Mouse (Mus musculus) limb, embryonic 12.5 days (tissue): ENCODE measurements around the gene Slc3a1. TPM values are rescaled to one million over a fixed set of nuclear protein-coding genes. Genes with fewer than 3 reads are reported as not detected.

Source experiments
- ATAC-seq: fragments of 200-750 bp; cut with Nextera tagmentation; 2 replicates; pipeline ENCODE4 v1.8.0; 2017; ENCODE audit warnings: low read depth, moderate TSS enrichment; ENCODE audit not compliant: insufficient number of reproducible peaks, insufficient read depth, low FRiP score, low TSS enrichment
- H3K27ac ChIP-seq: fragments of 300-500 bp; sonication (generic); 2 replicates; pipeline ENCODE4 v1.5.1; 2016; ENCODE audit warnings: mild to moderate bottlenecking, moderate library complexity
- H3K27me3 ChIP-seq: fragments of 300-500 bp; sonication (generic); 2 replicates; pipeline ENCODE4 v1.6.1; 2016; ENCODE audit warnings: mild to moderate bottlenecking, moderate library complexity
- H3K36me3 ChIP-seq: fragments of 300-500 bp; sonication (generic); 2 replicates; pipeline ENCODE4 v1.6.1; 2016; ENCODE audit warnings: mild to moderate bottlenecking, moderate library complexity
- H3K4me1 ChIP-seq: fragments of 300-500 bp; sonication (generic); replicated peaks from 2 replicates; pipeline ENCODE4 v1.6.1; 2016
- H3K4me2 ChIP-seq: fragments of 300-500 bp; sonication (generic); 2 replicates; pipeline ENCODE4 v1.6.1; 2016; ENCODE audit warnings: mild to moderate bottlenecking, moderate library complexity
- H3K4me3 ChIP-seq: fragments of 300-500 bp; sonication (generic); replicated peaks from 2 replicates; pipeline ENCODE4 v1.5.1; 2016; ENCODE audit warnings: mild to moderate bottlenecking
- H3K9ac ChIP-seq: fragments of 300-500 bp; sonication (generic); replicated peaks from 2 replicates; pipeline ENCODE4 v1.6.1; 2016; ENCODE audit warnings: mild to moderate bottlenecking, moderate library complexity
- H3K9me3 ChIP-seq: fragments of 300-500 bp; sonication (generic); 2 replicates; pipeline ENCODE4 v1.6.1; 2016; ENCODE audit warnings: mild to moderate bottlenecking, moderate library complexity
- WGBS: fragments of 180-500 bp; shearing (Covaris S2); methylation state at CpG from one replicate; pipeline ENCODE4 v1.1.7; 2016; 5-methylcytosine and 5-hydroxymethylcytosine counted together
- polyA plus RNA-seq: library from polyadenylated mRNA; unstranded; fragments of >200 nt; fragmentation: Nextera tagmentation; extraction: Ambion mirVana; gene quantifications from 2 replicates; pipeline ENCODE4 v1.2.1, GENCODE M21; 2016

Slc3a1 gene
- polyA plus RNA-seq, 1 experiment from 2014 or later: 0.25 TPM

DNA sequence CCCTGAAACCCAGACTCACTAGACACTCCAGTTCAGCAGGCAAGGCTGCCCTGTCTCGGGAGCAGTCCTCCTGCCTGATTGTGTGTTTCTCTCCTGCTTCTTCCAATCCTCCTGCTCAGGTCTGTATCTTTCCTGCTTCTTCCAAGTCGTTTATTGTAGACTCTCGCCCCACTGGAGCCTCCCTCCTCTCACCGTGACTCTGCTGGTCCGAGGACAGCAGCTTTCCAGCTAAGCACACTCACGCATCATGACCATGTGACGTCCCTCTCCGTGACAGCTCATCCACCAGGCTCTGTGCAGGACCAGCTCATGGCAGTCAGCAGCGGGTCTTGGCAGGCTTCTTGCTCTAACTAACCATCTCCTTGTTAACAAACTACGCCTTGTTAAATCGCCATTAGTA is 5.9 kb downstream of the Slc3a1 start:
- ATAC-seq: no peak
- no peaks in the 10 kb centered on the region for H3K27me3 ChIP-seq
- H3K36me3 ChIP-seq: no peaks in the 10 kb centered on the region
- H3K27ac ChIP-seq: no peak overlapping the region
- no peaks in the 10 kb centered on the region; the same call in 1 of the 2 replicates for H3K4me1 ChIP-seq
- WGBS: 67% methylated on average over 11 of the region's 11 CpGs
- H3K4me3 ChIP-seq: no peak overlapping the region
- H3K9me3 ChIP-seq: no peaks in the 10 kb centered on the region
- no peak overlapping the region for H3K4me2 ChIP-seq
- no peak overlapping the region for H3K9ac ChIP-seq

DNA sequence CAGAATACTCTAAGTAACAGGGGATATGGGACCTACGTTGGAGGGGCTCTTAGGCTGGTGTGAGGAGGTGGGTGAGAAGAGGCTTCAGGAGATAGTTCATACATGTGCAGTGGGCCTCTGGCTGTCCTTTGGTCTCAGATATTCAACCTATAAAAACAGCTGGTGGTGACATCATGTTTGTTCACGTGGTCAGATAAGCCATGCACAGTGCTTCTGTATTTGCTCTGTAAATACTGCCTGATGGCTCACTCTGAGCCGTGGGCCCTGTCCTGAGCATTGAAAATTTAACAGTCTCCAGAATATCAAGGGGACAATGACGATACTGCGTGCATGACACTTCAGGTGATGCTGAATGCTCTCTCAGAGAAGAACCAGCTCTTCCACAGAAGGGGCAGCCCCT is 9.7 kb downstream of the Slc3a1 start:
- no peaks in the 10 kb centered on the region for H3K36me3 ChIP-seq
- ATAC-seq: no peak
- WGBS: 88% methylated on average over 5 of the region's 5 CpGs
- H3K9me3 ChIP-seq: no peaks in the 10 kb centered on the region
- no peaks in the 10 kb centered on the region for H3K27me3 ChIP-seq
- H3K27ac ChIP-seq: no peak overlapping the region
- no peaks in the 10 kb centered on the region for H3K4me1 ChIP-seq
- H3K9ac ChIP-seq: no peak overlapping the region
- no peak overlapping the region for H3K4me2 ChIP-seq
- no peak overlapping the region for H3K4me3 ChIP-seq

DNA sequence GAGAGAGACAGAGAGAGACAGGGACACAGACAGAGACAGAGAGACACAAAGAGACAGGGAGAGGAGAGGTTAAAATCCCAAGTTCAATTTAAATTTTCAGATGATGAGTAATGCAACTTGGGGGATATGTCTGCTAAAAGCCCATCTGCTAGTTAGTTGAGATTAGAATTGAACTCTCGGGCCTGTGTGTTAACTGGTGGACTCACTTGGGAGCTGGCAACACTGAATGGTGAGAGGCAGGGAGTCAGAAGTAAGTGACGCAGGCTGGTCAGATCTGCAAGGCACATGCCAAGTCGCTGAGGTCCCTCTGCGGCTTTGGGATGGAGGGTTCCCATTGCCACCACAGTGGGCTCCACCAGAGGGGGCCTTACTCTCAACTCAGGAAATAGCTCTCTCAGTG is 10.1 kb downstream of the Slc3a1 start:
- Histone ChIP-seq H3K27me3 (no peaks in the 10 kb centered on the region), H3K4me3 (no peak overlapping the region), H3K9me3 (no peaks in the 10 kb centered on the region), H3K27ac (no peak overlapping the region), H3K36me3 (no peaks in the 10 kb centered on the region), H3K9ac (no peak overlapping the region), H3K4me1 (no peaks in the 10 kb centered on the region), H3K4me2 (no peak overlapping the region)
- WGBS: 79% methylated on average over 4 of the region's 4 CpGs
- no peak for ATAC-seq

DNA sequence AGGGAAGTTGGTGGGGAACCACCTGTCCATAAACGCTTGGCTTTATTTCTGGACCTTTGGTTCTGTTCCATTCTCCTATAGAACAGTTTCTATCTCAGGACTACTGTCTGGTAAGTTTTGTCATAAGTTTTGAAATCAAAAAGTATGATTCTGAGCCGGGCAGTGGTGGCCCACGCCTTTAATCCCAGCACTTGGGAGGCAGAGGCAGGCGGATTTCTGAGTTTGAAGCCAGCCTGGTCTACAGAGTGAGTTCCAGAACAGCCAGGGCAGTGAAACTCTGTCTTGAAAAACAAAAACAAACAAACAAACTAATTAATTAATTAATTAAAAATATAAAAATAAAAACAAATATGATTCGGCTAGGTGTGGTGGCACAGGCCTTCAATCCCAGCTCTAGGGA is 10.6 kb downstream of the Slc3a1 start:
- H3K4me3 ChIP-seq: no peak overlapping the region
- ATAC-seq: no peak
- WGBS: 94% methylated on average over 5 of the region's 5 CpGs
- no peaks in the 10 kb centered on the region for H3K27me3 ChIP-seq
- no peak overlapping the region for H3K4me2 ChIP-seq
- H3K27ac ChIP-seq: no peak overlapping the region
- H3K4me1 ChIP-seq: no peaks in the 10 kb centered on the region
- H3K9ac ChIP-seq: no peak overlapping the region
- H3K36me3 ChIP-seq: no peaks in the 10 kb centered on the region
- H3K9me3 ChIP-seq: no peaks in the 10 kb centered on the region

DNA sequence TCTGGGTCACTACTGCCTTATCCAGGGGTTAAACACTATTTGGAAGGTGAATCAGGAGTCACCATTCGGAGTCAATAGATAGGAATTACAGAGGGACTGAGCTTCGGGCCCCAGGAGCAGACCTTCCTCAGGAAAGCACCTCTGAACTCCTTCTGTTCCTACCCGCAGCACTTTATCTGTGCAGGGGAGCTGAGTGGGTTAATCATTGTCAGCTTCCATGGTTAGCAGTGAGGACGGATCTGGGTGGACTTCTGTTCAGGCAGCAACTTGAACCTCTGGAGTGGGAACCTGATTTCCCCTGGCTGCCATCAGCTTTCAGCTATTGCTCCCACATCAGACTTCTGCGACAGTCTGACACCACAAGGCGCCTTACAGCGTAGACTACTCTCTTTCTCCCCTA is 12.7 kb downstream of the Slc3a1 start:
- Histone ChIP-seq H3K27ac (no peak overlapping the region), H3K9me3 (no peaks in the 10 kb centered on the region), H3K36me3 (no peaks in the 10 kb centered on the region), H3K4me1 (no peaks in the 10 kb centered on the region), H3K4me2 (no peak overlapping the region), H3K4me3 (no peak overlapping the region), H3K27me3 (no peaks in the 10 kb centered on the region), H3K9ac (no peak overlapping the region)
- no peak for ATAC-seq
- 78% methylated on average over 7 of the region's 7 CpGs for WGBS

DNA sequence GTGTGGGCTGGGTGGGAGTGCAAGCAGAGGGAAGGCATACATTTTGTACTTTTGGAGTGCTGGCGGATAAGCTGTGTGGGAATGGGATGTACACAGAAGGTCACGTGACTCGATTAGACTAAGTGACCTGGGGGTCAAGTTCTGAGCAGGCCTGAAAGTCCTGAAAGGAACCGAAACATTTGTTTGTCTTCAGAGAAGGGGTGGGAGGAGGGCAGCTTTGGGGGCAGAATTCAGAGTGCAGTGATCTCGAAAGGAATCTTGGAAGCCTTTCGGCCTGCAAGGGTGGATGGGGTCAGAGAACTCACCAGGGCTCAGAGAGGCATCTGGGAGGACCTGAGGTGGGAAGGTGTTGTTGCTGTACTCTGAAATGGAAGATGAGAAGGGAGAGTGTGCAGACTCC is 14.2 kb downstream of the Slc3a1 start:
- no peak overlapping the region for H3K27ac ChIP-seq

DNA sequence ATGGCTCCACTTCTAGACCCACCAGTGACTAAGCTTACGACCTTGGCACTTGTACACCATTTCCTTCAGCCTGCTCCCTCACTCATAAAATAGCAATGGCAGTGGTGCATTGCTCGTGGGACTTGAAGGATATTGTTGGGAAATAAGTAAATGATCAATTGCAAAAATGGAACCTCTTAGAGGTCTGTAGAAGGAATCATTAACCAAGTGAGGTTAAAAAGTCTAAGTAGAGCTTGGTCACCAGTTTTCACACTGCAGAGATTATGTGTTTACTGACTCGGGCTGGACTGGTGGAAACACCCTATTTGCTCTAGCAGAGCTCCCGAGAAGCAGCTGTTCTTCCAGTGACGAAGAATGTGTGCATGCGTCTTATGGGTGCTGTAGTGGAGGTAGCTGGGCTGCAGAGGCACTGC is 15.2 kb downstream of the Slc3a1 start:
- Histone ChIP-seq H3K4me1 (no peaks in the 10 kb centered on the region), H3K4me3 (no peak overlapping the region), H3K4me2 (no peak overlapping the region), H3K36me3 (no peaks in the 10 kb centered on the region), H3K9ac (no peak overlapping the region), H3K9me3 (no peaks in the 10 kb centered on the region), H3K27ac (no peak overlapping the region), H3K27me3 (no peaks in the 10 kb centered on the region)
- 81% methylated on average over 6 of the region's 6 CpGs for WGBS
- ATAC-seq: no peak

More for the DNA sequence above, 14.2 kb downstream of the Slc3a1 start:
- no peaks in the 10 kb centered on the region for H3K9me3 ChIP-seq
- H3K9ac ChIP-seq: no peak overlapping the region
- H3K36me3 ChIP-seq: no peaks in the 10 kb centered on the region
- H3K4me2 ChIP-seq: no peak overlapping the region
- 87% methylated on average over 6 of the region's 6 CpGs for WGBS
- no peak overlapping the region for H3K4me3 ChIP-seq
- no peak for ATAC-seq
- no peaks in the 10 kb centered on the region for H3K4me1 ChIP-seq
- H3K27me3 ChIP-seq: no peaks in the 10 kb centered on the region

DNA sequence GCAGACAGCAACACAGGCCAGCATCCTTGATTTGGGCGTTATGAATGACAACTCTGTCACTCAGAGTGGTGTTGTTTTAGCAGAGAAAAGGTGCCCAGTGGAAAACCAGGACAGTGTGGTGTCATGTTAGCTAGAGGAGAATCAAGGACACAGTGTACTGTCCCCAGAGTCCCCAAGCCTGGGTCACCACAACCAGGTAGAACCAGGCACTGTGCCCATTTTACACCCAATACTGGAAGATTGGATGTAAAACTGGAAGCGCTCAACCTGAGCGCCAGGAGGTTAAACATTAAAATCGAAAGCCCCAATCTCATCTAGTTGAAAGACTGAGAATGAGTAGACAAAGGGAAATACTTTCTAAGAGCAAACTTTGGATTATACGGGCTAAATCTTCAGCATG is 16.3 kb downstream of the Slc3a1 start:
- WGBS: 89% methylated on average over 5 of the region's 5 CpGs
- no peak overlapping the region for H3K4me2 ChIP-seq
- ATAC-seq: no peak
- H3K4me3 ChIP-seq: no peak overlapping the region
- no peaks in the 10 kb centered on the region for H3K4me1 ChIP-seq
- H3K9ac ChIP-seq: no peak overlapping the region
- no peaks in the 10 kb centered on the region for H3K9me3 ChIP-seq
- H3K36me3 ChIP-seq: no peaks in the 10 kb centered on the region
- H3K27ac ChIP-seq: no peak overlapping the region
- no peaks in the 10 kb centered on the region for H3K27me3 ChIP-seq

DNA sequence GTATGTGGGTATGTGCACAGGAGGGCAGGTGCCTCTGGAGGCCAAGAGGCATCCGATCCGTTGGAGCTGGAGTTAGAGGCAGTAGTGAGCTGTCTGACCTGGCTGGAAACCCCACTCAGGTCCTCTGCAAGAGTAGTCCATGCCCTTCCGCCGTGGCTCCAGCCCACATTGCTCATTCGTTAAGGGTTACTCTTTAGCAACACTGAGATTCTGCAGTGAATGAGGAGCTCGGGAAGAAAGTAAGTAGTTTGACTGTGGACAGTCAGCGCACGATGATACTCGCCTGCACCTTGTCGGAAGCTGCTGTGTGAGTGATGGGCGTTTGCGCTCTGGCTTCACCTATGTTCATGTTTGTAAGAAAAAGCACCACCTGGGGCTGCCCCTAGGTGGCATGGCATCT is 17.0 kb downstream of the Slc3a1 start:
- H3K9ac ChIP-seq: no peak overlapping the region
- H3K9me3 ChIP-seq: no peaks in the 10 kb centered on the region
- no peak for ATAC-seq
- 86% methylated on average over 12 of the region's 12 CpGs for WGBS
- no peak overlapping the region for H3K4me2 ChIP-seq
- no peaks in the 10 kb centered on the region for H3K4me1 ChIP-seq
- no peaks in the 10 kb centered on the region for H3K27me3 ChIP-seq
- H3K4me3 ChIP-seq: no peak overlapping the region
- no peak overlapping the region for H3K27ac ChIP-seq
- no peaks in the 10 kb centered on the region for H3K36me3 ChIP-seq

DNA sequence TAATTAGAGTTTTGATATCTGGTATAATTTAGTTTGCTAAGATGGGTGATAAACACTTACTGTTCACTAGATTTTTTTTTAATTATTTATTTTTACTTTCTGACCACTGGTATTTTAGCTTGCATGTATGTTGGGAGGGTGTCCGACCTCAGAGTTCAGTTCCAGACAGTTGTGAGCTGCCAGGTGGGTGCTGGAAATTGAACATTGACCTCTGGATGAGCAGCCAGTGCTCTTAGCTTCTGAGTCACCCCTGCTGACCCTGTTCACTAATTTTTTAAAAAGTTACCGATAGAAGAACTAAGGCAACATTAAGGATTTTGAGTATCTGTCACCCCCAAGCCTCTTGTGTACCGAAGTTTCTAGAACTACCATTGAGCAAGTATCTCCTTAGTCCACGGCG is 20.2 kb downstream of the Slc3a1 start:
- Histone ChIP-seq H3K4me3 (no peak overlapping the region), H3K4me2 (no peak overlapping the region), H3K36me3 (no peaks in the 10 kb centered on the region), H3K9ac (no peak overlapping the region), H3K27ac (no peak overlapping the region), H3K4me1 (no peaks in the 10 kb centered on the region), H3K27me3 (no peaks in the 10 kb centered on the region), H3K9me3 (no peaks in the 10 kb centered on the region)
- no peak for ATAC-seq
- WGBS: 93% methylated on average over 5 of the region's 5 CpGs

DNA sequence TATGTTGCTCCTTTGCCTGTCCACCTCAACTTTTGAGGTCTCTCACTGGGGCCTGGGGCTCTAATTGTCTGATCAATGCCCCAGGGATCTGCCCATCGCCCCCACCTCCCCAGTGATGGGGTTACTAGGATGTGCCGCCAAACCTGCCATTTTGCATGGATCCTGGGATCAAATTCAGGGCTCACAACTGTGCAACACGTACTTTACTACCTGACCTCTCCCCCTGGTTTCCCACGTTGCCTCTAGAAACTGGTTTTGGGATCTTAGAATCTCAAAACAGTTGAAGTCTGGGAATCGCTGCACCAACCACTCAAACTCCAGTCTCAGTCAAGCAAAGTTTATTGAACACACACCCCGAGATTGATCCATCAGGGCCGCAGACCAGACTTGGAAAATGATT is 30.1 kb downstream of the Slc3a1 start:
- Histone ChIP-seq H3K36me3 (peaks cover 11% of the 10 kb centered on the region), H3K9me3 (no peaks in the 10 kb centered on the region), H3K4me1 (no peaks in the 10 kb centered on the region), H3K4me3 (no peak overlapping the region), H3K27ac (no peak overlapping the region), H3K27me3 (no peaks in the 10 kb centered on the region), H3K4me2 (no peak overlapping the region), H3K9ac (no peak overlapping the region)
- 86% methylated on average over 7 of the region's 7 CpGs for WGBS
- ATAC-seq: no peak

DNA sequence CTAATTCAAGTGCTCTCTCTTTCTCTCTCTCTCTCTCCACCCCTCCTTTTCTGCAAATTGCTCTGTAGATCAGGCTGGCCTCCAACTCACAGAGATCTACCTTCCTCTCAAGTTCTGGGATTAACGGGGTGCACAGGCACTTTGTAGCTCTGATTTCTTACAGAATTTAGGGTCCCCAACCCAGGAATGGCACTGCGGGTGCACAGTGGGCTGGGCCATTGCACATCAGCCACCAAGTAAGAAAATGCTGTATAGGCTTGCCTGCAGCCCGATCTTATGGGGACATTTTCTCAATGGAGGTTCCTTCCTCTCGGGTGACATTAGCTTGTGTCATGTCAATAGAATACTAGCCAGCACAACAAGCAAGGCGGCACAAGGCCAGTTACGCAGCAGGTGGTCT is 31.0 kb downstream of the Slc3a1 start:
- WGBS: 91% methylated on average over 6 of the region's 6 CpGs
- no peak for ATAC-seq

More for the DNA sequence above, 31.0 kb downstream of the Slc3a1 start:
- peaks cover 19% of the 10 kb centered on the region for H3K36me3 ChIP-seq
- H3K4me1 ChIP-seq: no peaks in the 10 kb centered on the region
- no peaks in the 10 kb centered on the region for H3K27me3 ChIP-seq
- no peak overlapping the region for H3K27ac ChIP-seq
- no peak overlapping the region for H3K4me2 ChIP-seq
- H3K9me3 ChIP-seq: no peaks in the 10 kb centered on the region
- no peak overlapping the region for H3K9ac ChIP-seq
- H3K4me3 ChIP-seq: no peak overlapping the region
